In genomic region chr7:142293851-142294250, GRCm38 (mm10) we compare ENCODE assay signal across 11 mouse cellular contexts. TPM values are rescaled to one million over a fixed set of nuclear protein-coding genes. Genes with fewer than 3 reads are reported as not detected.
DNase-seq lines count a peak whose midpoint lies in the region; ATAC-seq and TF ChIP-seq lines count a peak whose summit lies in the region.
"Not testable (repeated sequence)": the region's sequence is repeated elsewhere in the genome, so short reads cannot be mapped to it uniquely, and the experiment has no call there.
"Had no signal": no experiment of that assay in that cellular context is flagged by ENCODE, and none has a peak within 500 bp of the region (broad histone marks: within the 10 kb centered on the region; RNA-seq: fewer than 3 reads in every experiment).

No protein-coding gene starts in this region.

- H3K9ac ChIP-seq in heart, postnatal 0 days (replicated peaks; ENCODE audit: low read depth, low read length); kidney, embryonic 16.5 days (replicated peaks; ENCODE audit: low read length): not testable (repeated sequence)

- not testable (repeated sequence) for TF ChIP-seq POLR2A in lung, adult 2 months (IDR thresholded peaks at IDR 0.05; ENCODE audit: borderline replicate concordance, extremely low read depth, low read depth, low read length); thymus, adult 2 months (IDR thresholded peaks at IDR 0.05; ENCODE audit: control insufficient read depth, extremely low read depth, insufficient read depth, low read length, poor library complexity)

- H3K36me3 ChIP-seq in heart, postnatal 0 days (replicated peaks; ENCODE audit: control insufficient read depth, insufficient read depth, low read length); kidney, embryonic 16.5 days (ENCODE audit: insufficient read depth, low read length); thymus, adult 2 months (ENCODE audit: control insufficient read depth, insufficient read depth, low read length): not testable (repeated sequence)

- not testable (repeated sequence) for TF ChIP-seq EP300 in heart, postnatal 0 days (IDR thresholded peaks at IDR 0.05; ENCODE audit: low read depth)

- TF ChIP-seq CTCF in heart, postnatal 0 days (IDR thresholded peaks at IDR 0.05; ENCODE audit: low read depth), result peak; percentile 52
- TF ChIP-seq CTCF in lung, adult 2 months (IDR thresholded peaks at IDR 0.05; ENCODE audit: insufficient read depth, low read length), result peak; percentile 63
- not testable (repeated sequence) for TF ChIP-seq CTCF in thymus, adult 2 months (IDR thresholded peaks at IDR 0.05; ENCODE audit: borderline replicate concordance, control insufficient read depth, extremely low read depth, insufficient read depth, low read length, poor library complexity)

- peak; percentile 63 for DNase-seq in CD4-positive, CD25-positive, alpha-beta regulatory T cell, adult 2 months (ENCODE audit: low read depth, low spot score)
- peak; percentile 21 for DNase-seq in adrenal gland, postnatal 14 days
- peak; percentile 61 for DNase-seq in embryo, embryonic 10.5 days (ENCODE audit: low spot score)
- DNase-seq in heart, postnatal 0 days (ENCODE audit: low spot score), result peak; percentile 14
- DNase-seq in lung, adult 2 months, result peak; percentile 32
- DNase-seq in neural tube, embryonic 10.5 days (ENCODE audit: extremely low spot score, low spot score), result peak; percentile 37
- DNase-seq in thymus, adult 2 months, result peak; percentile 26

- not testable (repeated sequence) for H3K27ac ChIP-seq in heart, postnatal 0 days (ENCODE audit: low read depth); kidney, embryonic 16.5 days (ENCODE audit: low read length); thymus, adult 2 months (ENCODE audit: control insufficient read depth, insufficient read depth, low read length)

- 2% methylated on average over 2 of the region's 2 CpGs for WGBS in heart, postnatal 0 days
- 3% methylated on average over 2 of the region's 2 CpGs for WGBS in kidney, embryonic 16.5 days
- 0% methylated on average over 2 of the region's 2 CpGs for WGBS in lung, adult 2 months
- 0% methylated on average over 2 of the region's 2 CpGs for WGBS in thymus, adult 2 months

- H3K27me3 ChIP-seq in heart, postnatal 0 days (ENCODE audit: control insufficient read depth, insufficient read depth, low read length); kidney, embryonic 16.5 days (ENCODE audit: insufficient read depth, low read length); thymus, adult 2 months (ENCODE audit: control insufficient read depth, insufficient read depth, low read length): not testable (repeated sequence)

- H3K9me3 ChIP-seq in heart, postnatal 0 days (replicated peaks; ENCODE audit: control insufficient read depth, low read length); kidney, embryonic 16.5 days (ENCODE audit: low read length): not testable (repeated sequence)

- H3K4me1 ChIP-seq in heart, postnatal 0 days (ENCODE audit: control insufficient read depth, insufficient read depth), result 0 out of 2 replicates have a peak, but pooled peaks cover 11% of the 10 kb centered on the region
- not testable (repeated sequence) for H3K4me1 ChIP-seq in kidney, embryonic 16.5 days (ENCODE audit: insufficient read depth, low read length); lung, adult 2 months (ENCODE audit: control insufficient read depth, insufficient read depth, low read length); thymus, adult 2 months (replicated peaks; ENCODE audit: control insufficient read depth, insufficient read depth, low read length)

- H3K4me2 ChIP-seq in heart, postnatal 0 days (ENCODE audit: low read depth, low read length); kidney, embryonic 16.5 days (replicated peaks; ENCODE audit: low read depth, low read length): not testable (repeated sequence)

- H3K4me3 ChIP-seq in heart, postnatal 0 days (ENCODE audit: low read depth, low read length); kidney, embryonic 16.5 days (ENCODE audit: low read length); lung, adult 2 months (replicated peaks; ENCODE audit: extremely low read depth, low read depth, low read length); thymus, adult 2 months (ENCODE audit: control insufficient read depth, insufficient read depth, low read length): not testable (repeated sequence)

- ATAC-seq in heart, postnatal 0 days (ENCODE audit: insufficient read depth, low read depth), result 0 out of 2 replicates have a peak, but pooled peaks have one; percentile 20
- peak; percentile 57; the same call in 1 of the 2 replicates for ATAC-seq in kidney, embryonic 16.5 days (ENCODE audit: low FRiP score, low TSS enrichment)

RNA-seq across cellular contexts. Expression of gene Krtap5-1, which starts 3.1 kb away (rescaled TPM):
- not detected in 2 replicates for total RNA-seq in adrenal gland, postnatal 14 days (2021)
- total RNA-seq in heart, postnatal 0 days (2014; rRNA removed; ENCODE audit: low replicate concordance), result not detected in 2 replicates
- polyA plus RNA-seq in heart, postnatal 0 days (2015; fragmentation: Nextera tagmentation; extraction: Ambion mirVana), result not detected in 2 replicates
- polyA plus RNA-seq in kidney, embryonic 16.5 days (2015; fragmentation: Nextera tagmentation; extraction: Ambion mirVana), result not detected in 2 replicates
- not detected in 2 replicates for polyA plus RNA-seq in lung, adult 2 months (2012; rRNA removed)
- not detected in 2 replicates for polyA plus RNA-seq in thymus, adult 2 months (2012; rRNA removed)
- total RNA-seq: heart, postnatal 36 days; left cerebral cortex, adult 8-10 months had no signal
- polyA plus RNA-seq: midbrain, embryonic 12.5 days had no signal

RNA-seq across cellular contexts. Expression of gene Krtap5-4, which starts 9.5 kb away (rescaled TPM):
- total RNA-seq in adrenal gland, postnatal 14 days (2021), result not detected in 2 replicates
- total RNA-seq in heart, postnatal 0 days (2014; rRNA removed; ENCODE audit: low replicate concordance), result not detected in 2 replicates
- polyA plus RNA-seq in heart, postnatal 0 days (2015; fragmentation: Nextera tagmentation; extraction: Ambion mirVana), result not detected in 2 replicates
- not detected in 2 replicates for polyA plus RNA-seq in kidney, embryonic 16.5 days (2015; fragmentation: Nextera tagmentation; extraction: Ambion mirVana)
- polyA plus RNA-seq in lung, adult 2 months (2012; rRNA removed), result not detected in 2 replicates
- not detected in 2 replicates for polyA plus RNA-seq in thymus, adult 2 months (2012; rRNA removed)
- total RNA-seq: heart, postnatal 36 days; left cerebral cortex, adult 8-10 months had no signal
- polyA plus RNA-seq: midbrain, embryonic 12.5 days had no signal

RNA-seq across cellular contexts. Expression of gene Gm4559, which starts 19.7 kb away (rescaled TPM):
- total RNA-seq in adrenal gland, postnatal 14 days (2021), result not detected in 2 replicates
- total RNA-seq in heart, postnatal 0 days (2014; rRNA removed; ENCODE audit: low replicate concordance), result not detected in 2 replicates
- polyA plus RNA-seq in heart, postnatal 0 days (2015; fragmentation: Nextera tagmentation; extraction: Ambion mirVana), result not detected in 2 replicates
- not detected in 2 replicates for polyA plus RNA-seq in kidney, embryonic 16.5 days (2015; fragmentation: Nextera tagmentation; extraction: Ambion mirVana)
- not detected in 2 replicates for polyA plus RNA-seq in lung, adult 2 months (2012; rRNA removed)
- not detected in 2 replicates for polyA plus RNA-seq in thymus, adult 2 months (2012; rRNA removed)
- total RNA-seq: heart, postnatal 36 days; left cerebral cortex, adult 8-10 months had no signal
- polyA plus RNA-seq: midbrain, embryonic 12.5 days had no signal

RNA-seq across cellular contexts. Expression of gene Gm2431, which starts 35.7 kb away (rescaled TPM):
- total RNA-seq in adrenal gland, postnatal 14 days (2021), result not detected in 2 replicates
- not detected in 2 replicates for total RNA-seq in heart, postnatal 0 days (2014; rRNA removed; ENCODE audit: low replicate concordance)
- polyA plus RNA-seq in heart, postnatal 0 days (2015; fragmentation: Nextera tagmentation; extraction: Ambion mirVana), result not detected in 2 replicates
- not detected in 2 replicates for polyA plus RNA-seq in kidney, embryonic 16.5 days (2015; fragmentation: Nextera tagmentation; extraction: Ambion mirVana)
- not detected in 2 replicates for polyA plus RNA-seq in lung, adult 2 months (2012; rRNA removed)
- polyA plus RNA-seq in thymus, adult 2 months (2012; rRNA removed), result not detected in 2 replicates
- total RNA-seq: heart, postnatal 36 days; left cerebral cortex, adult 8-10 months had no signal
- polyA plus RNA-seq: midbrain, embryonic 12.5 days had no signal

RNA-seq across cellular contexts. Expression of gene Gm40460, which starts 53.0 kb away (rescaled TPM):
- not detected in 2 replicates for total RNA-seq in adrenal gland, postnatal 14 days (2021)
- total RNA-seq in heart, postnatal 0 days (2014; rRNA removed; ENCODE audit: low replicate concordance), result not detected in 2 replicates
- polyA plus RNA-seq in heart, postnatal 0 days (2015; fragmentation: Nextera tagmentation; extraction: Ambion mirVana), result not detected in 2 replicates
- not detected in 2 replicates for polyA plus RNA-seq in kidney, embryonic 16.5 days (2015; fragmentation: Nextera tagmentation; extraction: Ambion mirVana)
- not detected in 2 replicates for polyA plus RNA-seq in lung, adult 2 months (2012; rRNA removed)
- polyA plus RNA-seq in thymus, adult 2 months (2012; rRNA removed), result 0.19 TPM in 1 of 2 replicates, not detected in the other
- total RNA-seq: heart, postnatal 36 days; left cerebral cortex, adult 8-10 months had no signal
- polyA plus RNA-seq: midbrain, embryonic 12.5 days had no signal
